Mouse (Mus musculus): ENCODE data around the gene Serpinb1c. TPM values are rescaled to one million over a fixed set of nuclear protein-coding genes. Genes with fewer than 3 reads are reported as not detected.
A peak's percentile ranks its signal among the peaks of the same experiment; 100 is the strongest.
"Not testable (repeated sequence)": the region's sequence is repeated elsewhere in the genome, so short reads cannot be mapped to it uniquely, and the experiment has no call there.

Gene Serpinb1c
- total RNA-seq (2015) (not detected in 2 replicates), total RNA-seq (2017) (not detected in 2 replicates)

GRCm38 (mm10) chr13:32898111-32898510, at the start of gene Serpinb1c:
TSS of gene Serpinb1c (minus strand) at chr13:32898211.
- ATAC-seq (replicated peaks; ENCODE audit: poor library complexity) = no peak

GRCm38 (mm10) chr13:32939191-32939590, 41.2 kb upstream of the Serpinb1c start:
- not testable (repeated sequence) for ATAC-seq (replicated peaks; ENCODE audit: poor library complexity)

- ATAC-seq (replicated peaks; ENCODE audit: poor library complexity) = not testable (repeated sequence)
These were observed 40.3 kb upstream of the Serpinb1c start for GRCm38 (mm10) chr13:32938275-32938674.

GRCm38 (mm10) chr13:32934706-32935381, 36.8 kb upstream of the Serpinb1c start:
- peak; percentile 76 for ATAC-seq (replicated peaks; ENCODE audit: poor library complexity)

GRCm38 (mm10) chr13:32929107-32929750, 31.2 kb upstream of the Serpinb1c start:
- ATAC-seq (replicated peaks; ENCODE audit: poor library complexity) = peak; percentile 31

GRCm38 (mm10) chr13:32927241-32927640, 29.2 kb upstream of the Serpinb1c start:
- ATAC-seq (replicated peaks; ENCODE audit: poor library complexity) = no peak

GRCm38 (mm10) chr13:32926661-32927060, 28.6 kb upstream of the Serpinb1c start:
- ATAC-seq (replicated peaks; ENCODE audit: poor library complexity) = peak; percentile 31; the same call in 1 of the 2 replicates

GRCm38 (mm10) chr13:32924578-32925360, 26.8 kb upstream of the Serpinb1c start:
- no peak for ATAC-seq (replicated peaks; ENCODE audit: poor library complexity)

GRCm38 (mm10) chr13:32922622-32923021, 24.6 kb upstream of the Serpinb1c start:
- no peak for ATAC-seq (replicated peaks; ENCODE audit: poor library complexity)

- no peak for ATAC-seq (replicated peaks; ENCODE audit: poor library complexity)
These were observed 14.9 kb upstream of the Serpinb1c start for GRCm38 (mm10) chr13:32912770-32913380.

GRCm38 (mm10) chr13:32908182-32908581, 10.2 kb upstream of the Serpinb1c start:
- ATAC-seq (replicated peaks; ENCODE audit: poor library complexity) = peak; percentile 72

GRCm38 (mm10) chr13:32903211-32903873, 5.3 kb upstream of the Serpinb1c start:
- ATAC-seq (replicated peaks; ENCODE audit: poor library complexity) = peak; percentile 92

- peak; percentile 79 for ATAC-seq (replicated peaks; ENCODE audit: poor library complexity)
These were observed 4.5 kb upstream of the Serpinb1c start for GRCm38 (mm10) chr13:32902481-32903015.

- peak; percentile 90 for ATAC-seq (replicated peaks; ENCODE audit: poor library complexity)
These were observed 2.6 kb upstream of the Serpinb1c start for GRCm38 (mm10) chr13:32900639-32901038.

- not testable (repeated sequence) for ATAC-seq (replicated peaks; ENCODE audit: poor library complexity)
These were observed 1.1 kb upstream of the Serpinb1c start for GRCm38 (mm10) chr13:32899114-32899513.

- ATAC-seq (replicated peaks; ENCODE audit: poor library complexity) = no peak
These were observed 1.1 kb downstream of the Serpinb1c start for GRCm38 (mm10) chr13:32896931-32897330.

- no peak for ATAC-seq (replicated peaks; ENCODE audit: poor library complexity)
These were observed 13.3 kb downstream of the Serpinb1c start for GRCm38 (mm10) chr13:32884755-32885154.

- peak; percentile 79 for ATAC-seq (replicated peaks; ENCODE audit: poor library complexity)
These were observed 24.1 kb downstream of the Serpinb1c start for GRCm38 (mm10) chr13:32873862-32874261.

GRCm38 (mm10) chr13:32868843-32869242, 29.2 kb downstream of the Serpinb1c start:
- peak; percentile 40 for ATAC-seq (replicated peaks; ENCODE audit: poor library complexity)

GRCm38 (mm10) chr13:32868233-32868632, 29.8 kb downstream of the Serpinb1c start:
- ATAC-seq (replicated peaks; ENCODE audit: poor library complexity) = peak; percentile 74

Measured in megakaryocyte progenitor cell, adult 5-6 weeks (primary cell).